Mouse (Mus musculus) ES-Bruce4 (cell line): ENCODE results near the gene Olfr992. TPM values are rescaled to one million over a fixed set of nuclear protein-coding genes. Genes with fewer than 3 reads are reported as not detected.

Source experiments
- polyA plus RNA-seq: library from polyadenylated mRNA; stranded (reverse); fragments of >200 nt; gene quantifications from 2 replicates; pipeline ENCODE4 v1.2.4, GENCODE M21; 2011; ENCODE audit warnings: low read depth; ENCODE audit not compliant: missing spikeins, insufficient read depth, insufficient read length

The Olfr992 gene
- polyA plus RNA-seq, 1 experiment = not detected

Other genes with a start within 250 kb of the Olfr992 start
- not detected in 2 replicates for gene Lrrc55, start 212.3 kb downstream of the Olfr992 start, polyA plus RNA-seq
- not detected in 2 replicates for gene Olfr987, start 70.2 kb downstream of the Olfr992 start, polyA plus RNA-seq
- gene Olfr988, start 46.2 kb downstream of the Olfr992 start, polyA plus RNA-seq = not detected in 2 replicates
- gene Olfr993, start 5.4 kb upstream of the Olfr992 start, polyA plus RNA-seq = not detected in 2 replicates
- gene Olfr994, start 27.0 kb upstream of the Olfr992 start, polyA plus RNA-seq = not detected in 2 replicates
- gene Olfr995, start 34.2 kb upstream of the Olfr992 start, polyA plus RNA-seq = not detected in 2 replicates
- not detected in 2 replicates for gene 4833423E24Rik, start 109.6 kb upstream of the Olfr992 start, polyA plus RNA-seq
- gene Olfr996, start 169.7 kb upstream of the Olfr992 start, polyA plus RNA-seq = not detected in 2 replicates
- gene Olfr998, start 179.5 kb upstream of the Olfr992 start, polyA plus RNA-seq = not detected in 2 replicates
- not detected in 2 replicates for gene Olfr1000, start 202.4 kb upstream of the Olfr992 start, polyA plus RNA-seq
- not detected in 2 replicates for gene Olfr1002, start 241.2 kb upstream of the Olfr992 start, polyA plus RNA-seq